Mouse (Mus musculus) embryonic fibroblast, embryonic 13.5 days (primary cell): ENCODE measurements around the gene Akap6.

Experiments used
- CTCF ChIP-seq: IDR thresholded peaks from 2 replicates; pipeline ENCODE4 v1.5.1; 2011; ENCODE audit warnings: mild to moderate bottlenecking, control low read depth, low read length, moderate library complexity, borderline replicate concordance; ENCODE audit not compliant: insufficient read depth
- POLR2A ChIP-seq: IDR thresholded peaks from 2 replicates; pipeline ENCODE4 v1.6.1; 2011; ENCODE audit warnings: low read depth, mild to moderate bottlenecking, control low read depth, low read length, moderate library complexity

- TF ChIP-seq POLR2A: no peak
- no peak for TF ChIP-seq CTCF
Observed at GRCm38 (mm10) chr12:53144760-53145159, 445.6 kb downstream of the Akap6 start.
